Mouse (Mus musculus) gastrocnemius, postnatal 4 days (tissue): Measurements from ENCODE around the gene Gpatch2l. TPM values are rescaled to one million over a fixed set of nuclear protein-coding genes. Genes with fewer than 3 reads are reported as not detected.

Experiments used
- DNase-seq, 2 experiments: peaks; one replicate each; pipeline ENCODE4 v3.0.0; 2021 to 2022; ENCODE audit warnings: low spot score in 2 of 2, mixed read lengths in 2 of 2
- long read RNA-seq, 2 experiments: library from polyadenylated mRNA; stranded (forward); transcript quantifications; one replicate each; pipeline ENCODE4 v2.0.0; 2021
- total RNA-seq, 2 experiments: library from RNA; stranded (reverse); gene quantifications; 2 replicates each; pipeline ENCODE4 v1.2.3; 2021

The Gpatch2l gene
- 10 to 100 TPM; 17.1 to 19.8 TPM for total RNA-seq
- long read RNA-seq, experiment 1, full-length matches to known transcripts, result 8 of 14 reads
- long read RNA-seq, experiment 1, partial matches to known transcripts, result 0 of 14 reads
- long read RNA-seq, experiment 1, other reads (novel, unspliced or antisense), result 6 of 14 reads
- long read RNA-seq, experiment 2, full-length matches to known transcripts, result 15 of 31 reads
- long read RNA-seq, experiment 2, partial matches to known transcripts, result 8 of 31 reads
- long read RNA-seq, experiment 2, other reads (novel, unspliced or antisense), result 8 of 31 reads

GRCm38 (mm10) chr12:86241604-86242536, at the start of gene Gpatch2l:
Gpatch2l (plus strand) TSS chr12:86241858.
- peak; percentile 94 to 96 for DNase-seq

GRCm38 (mm10) chr12:86192036-86192449, 49.6 kb upstream of the Gpatch2l start:
- no peak for DNase-seq

GRCm38 (mm10) chr12:86196944-86197343, 44.7 kb upstream of the Gpatch2l start:
- DNase-seq, result no peak

- DNase-seq, result no peak
These were observed 38.1 kb upstream of the Gpatch2l start for GRCm38 (mm10) chr12:86203443-86204057.

GRCm38 (mm10) chr12:86211099-86211520, 30.5 kb upstream of the Gpatch2l start:
- DNase-seq, result no peak

GRCm38 (mm10) chr12:86212693-86213470, 28.8 kb upstream of the Gpatch2l start:
- DNase-seq, result peak; percentile 29 to 66

- DNase-seq, result no peak
These were observed 27.5 kb upstream of the Gpatch2l start for GRCm38 (mm10) chr12:86214201-86214600.

- no peak for DNase-seq
These were observed 24.8 kb upstream of the Gpatch2l start for GRCm38 (mm10) chr12:86216687-86217421.

- DNase-seq, result no peak
These were observed 21.2 kb upstream of the Gpatch2l start for GRCm38 (mm10) chr12:86220200-86221021.

- no peak for DNase-seq
These were observed 20.5 kb upstream of the Gpatch2l start for GRCm38 (mm10) chr12:86221074-86221703.

GRCm38 (mm10) chr12:86234295-86234694, 7.4 kb upstream of the Gpatch2l start:
- no peak for DNase-seq

- no peak for DNase-seq
These were observed 2.9 kb upstream of the Gpatch2l start for GRCm38 (mm10) chr12:86238736-86239135.

- DNase-seq, result no peak
These were observed 905 bp downstream of the Gpatch2l start for GRCm38 (mm10) chr12:86242563-86242962.

GRCm38 (mm10) chr12:86243936-86244335, 2.3 kb downstream of the Gpatch2l start:
- DNase-seq, result no peak

GRCm38 (mm10) chr12:86250183-86250582, 8.5 kb downstream of the Gpatch2l start:
- no peak for DNase-seq

- DNase-seq, result no peak
These were observed 13.3 kb downstream of the Gpatch2l start for GRCm38 (mm10) chr12:86254910-86255309.

GRCm38 (mm10) chr12:86271626-86272025, 30.0 kb downstream of the Gpatch2l start:
- DNase-seq, result no peak

- DNase-seq, result no peak
These were observed 32.6 kb downstream of the Gpatch2l start for GRCm38 (mm10) chr12:86274246-86274645.

- DNase-seq, result no peak
These were observed 34.1 kb downstream of the Gpatch2l start for GRCm38 (mm10) chr12:86275731-86276130.
